Mouse (Mus musculus) kidney, adult 9 months (tissue): ENCODE results near the gene Rreb1.

ENCODE experiments used
- DNase-seq: peaks from one replicate; pipeline ENCODE4 v3.0.0; 2022

Rreb1 gene

GRCm38 (mm10) chr13:37919711-37920277 is 141.6 kb downstream of the Rreb1 start:
- peak; percentile 93 for DNase-seq

- no peak for DNase-seq
Measured at GRCm38 (mm10) chr13:37920727-37921126, 142.5 kb downstream of the Rreb1 start.

GRCm38 (mm10) chr13:37923091-37923490 is 144.9 kb downstream of the Rreb1 start:
- no peak for DNase-seq

GRCm38 (mm10) chr13:37923643-37924460 is 145.7 kb downstream of the Rreb1 start:
- DNase-seq, result no peak

- DNase-seq, result no peak
Measured at GRCm38 (mm10) chr13:37924461-37924948, 146.3 kb downstream of the Rreb1 start.

- no peak for DNase-seq
Measured at GRCm38 (mm10) chr13:37926394-37926793, 148.2 kb downstream of the Rreb1 start.

GRCm38 (mm10) chr13:37929532-37929931 is 151.3 kb downstream of the Rreb1 start:
- no peak for DNase-seq

GRCm38 (mm10) chr13:37930091-37930490 is 151.9 kb downstream of the Rreb1 start:
- no peak for DNase-seq

- no peak for DNase-seq
Measured at GRCm38 (mm10) chr13:37930621-37931020, 152.4 kb downstream of the Rreb1 start.

GRCm38 (mm10) chr13:37931210-37931922 is 153.2 kb downstream of the Rreb1 start:
- no peak for DNase-seq

GRCm38 (mm10) chr13:37934075-37934474 is 155.9 kb downstream of the Rreb1 start:
- no peak for DNase-seq

GRCm38 (mm10) chr13:37934920-37935319 is 156.7 kb downstream of the Rreb1 start:
- peak; percentile 65 for DNase-seq

GRCm38 (mm10) chr13:37936351-37936750 is 158.2 kb downstream of the Rreb1 start:
- no peak for DNase-seq

- DNase-seq, result peak; percentile 89
Measured at GRCm38 (mm10) chr13:37940167-37940566, 162.0 kb downstream of the Rreb1 start.

- DNase-seq, result no peak
Measured at GRCm38 (mm10) chr13:37940649-37941048, 162.4 kb downstream of the Rreb1 start.

GRCm38 (mm10) chr13:37941138-37941645 is 163.0 kb downstream of the Rreb1 start:
- no peak for DNase-seq

GRCm38 (mm10) chr13:37941950-37942886 is 164.0 kb downstream of the Rreb1 start:
- peak; percentile 80 for DNase-seq

GRCm38 (mm10) chr13:37942887-37943331 is 164.7 kb downstream of the Rreb1 start:
- peak; percentile 87 for DNase-seq

GRCm38 (mm10) chr13:37943466-37943865 is 165.3 kb downstream of the Rreb1 start:
- DNase-seq, result no peak

GRCm38 (mm10) chr13:37944306-37944705 is 166.1 kb downstream of the Rreb1 start:
- peak; percentile 86 for DNase-seq

- no peak for DNase-seq
Measured at GRCm38 (mm10) chr13:37945392-37945791, 167.2 kb downstream of the Rreb1 start.

- DNase-seq, result peak; percentile 91
Measured at GRCm38 (mm10) chr13:37946734-37947133, 168.5 kb downstream of the Rreb1 start.
